Mouse (Mus musculus): Measurements from ENCODE around the gene Sephs1. TPM values are rescaled to one million over a fixed set of nuclear protein-coding genes. Genes with fewer than 3 reads are reported as not detected.
A peak's percentile ranks its signal among the peaks of the same experiment; 100 is the strongest.
"Not testable (repeated sequence)": the region's sequence is repeated elsewhere in the genome, so short reads cannot be mapped to it uniquely, and the experiment has no call there.

Gene Sephs1
- total RNA-seq, 2 experiments from 2014 or later: 21.8 to 21.9 TPM

DNA sequence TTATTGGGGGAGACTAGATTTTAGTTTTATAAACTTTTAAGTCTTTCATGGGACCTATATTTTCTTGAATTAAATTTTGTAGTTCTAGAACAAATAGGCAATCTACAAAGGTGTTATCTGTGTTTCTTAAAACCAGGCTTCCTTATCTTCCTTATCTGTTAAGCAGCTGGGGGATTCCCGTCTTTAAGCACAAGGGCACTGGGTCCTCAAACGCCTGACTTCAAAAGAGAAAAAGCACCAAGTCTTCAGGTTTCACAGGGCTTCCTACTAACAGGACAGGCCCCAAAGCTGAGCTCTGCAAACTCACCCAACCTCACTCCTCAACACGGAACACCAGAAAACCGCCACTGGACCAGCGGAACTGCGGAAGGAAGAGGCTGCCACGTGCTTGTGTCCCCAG is 26.6 kb downstream of the Sephs1 start:
- DNase-seq: no peak

DNA sequence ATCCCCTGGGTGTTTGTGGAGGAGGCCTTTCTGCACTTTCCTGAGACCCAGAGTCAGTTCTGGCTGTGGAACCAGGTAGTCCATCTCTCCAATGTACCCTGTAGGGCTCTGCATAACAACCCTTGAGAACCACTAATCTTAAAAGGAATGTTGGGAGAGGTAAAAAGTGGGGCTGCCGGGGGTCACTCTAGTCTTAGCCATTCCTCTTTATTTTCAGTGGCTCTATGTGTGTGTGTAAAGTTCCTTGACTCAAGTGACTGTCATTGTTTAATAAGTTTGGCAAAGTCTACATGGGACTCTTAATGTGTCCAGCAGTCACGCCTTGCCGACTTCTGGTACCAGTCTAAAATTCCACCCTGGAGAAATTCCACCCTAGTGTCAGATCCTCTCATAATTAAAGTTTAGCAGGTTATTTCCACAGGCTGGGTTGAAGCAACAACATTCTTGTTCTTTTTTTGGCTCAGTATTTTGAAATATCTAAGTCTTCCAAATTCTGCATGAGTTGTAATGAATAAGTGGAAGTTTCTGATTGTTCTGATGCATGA is 27.5 kb downstream of the Sephs1 start:
- no peak for DNase-seq

DNA sequence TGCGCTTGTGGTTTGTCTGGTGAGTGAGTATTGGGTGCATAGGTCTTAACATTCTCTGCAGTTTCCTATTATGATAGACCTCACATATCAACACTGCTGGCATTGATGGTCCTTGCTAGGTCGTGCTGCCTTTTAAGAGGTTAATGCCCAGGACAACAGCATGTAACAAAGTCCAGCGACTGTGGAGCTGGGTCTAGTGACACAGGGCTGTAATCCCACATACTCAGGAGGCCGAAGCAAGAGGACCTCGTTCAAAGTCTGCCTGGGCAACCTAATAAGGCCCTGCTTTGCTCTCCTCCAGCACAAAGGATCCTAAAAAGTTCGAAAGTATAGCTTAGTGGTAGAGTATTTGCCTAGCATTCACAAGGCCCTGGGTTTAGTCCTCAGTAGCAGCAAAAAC is 28.5 kb downstream of the Sephs1 start:
- DNase-seq: no peak

DNA sequence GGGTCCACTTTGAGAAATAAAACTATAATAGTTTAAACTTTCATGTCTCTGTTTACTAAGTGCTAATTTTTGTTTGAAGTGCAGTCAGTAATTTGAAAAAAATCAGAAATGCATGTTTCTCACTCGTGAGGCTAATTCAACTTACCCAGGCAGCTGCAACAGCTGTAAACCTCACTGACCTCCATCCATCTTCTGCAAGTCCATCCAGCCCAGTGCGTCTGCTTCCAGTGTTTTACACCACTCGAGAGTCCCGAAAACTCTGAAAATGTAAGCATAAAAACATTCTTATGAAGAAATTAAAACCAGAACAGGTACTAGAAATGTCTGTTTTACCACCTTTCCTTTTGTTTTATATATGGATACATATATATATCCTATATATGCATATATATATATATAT is 29.2 kb downstream of the Sephs1 start:
- DNase-seq: no peak

DNA sequence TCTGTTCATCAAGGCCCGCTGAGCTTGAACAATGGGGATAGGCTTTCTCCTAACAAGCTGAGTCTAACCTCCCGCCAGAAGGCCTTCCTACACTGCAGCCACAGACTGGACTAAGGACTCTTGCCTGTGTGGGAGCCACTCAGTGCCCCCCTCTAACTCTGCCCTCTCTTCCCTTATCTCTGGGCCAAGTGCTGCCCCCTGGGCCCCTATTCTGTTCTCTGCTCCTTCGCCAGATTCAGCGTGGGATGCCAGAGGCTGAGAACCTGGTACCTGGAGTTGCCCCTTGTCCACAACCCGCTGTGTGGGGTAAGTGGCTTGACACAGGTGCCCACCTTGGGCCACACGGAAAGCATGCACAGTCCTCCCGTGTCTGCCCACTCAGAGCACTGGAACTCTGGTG is 32.6 kb downstream of the Sephs1 start:
- DNase-seq: no peak

DNA sequence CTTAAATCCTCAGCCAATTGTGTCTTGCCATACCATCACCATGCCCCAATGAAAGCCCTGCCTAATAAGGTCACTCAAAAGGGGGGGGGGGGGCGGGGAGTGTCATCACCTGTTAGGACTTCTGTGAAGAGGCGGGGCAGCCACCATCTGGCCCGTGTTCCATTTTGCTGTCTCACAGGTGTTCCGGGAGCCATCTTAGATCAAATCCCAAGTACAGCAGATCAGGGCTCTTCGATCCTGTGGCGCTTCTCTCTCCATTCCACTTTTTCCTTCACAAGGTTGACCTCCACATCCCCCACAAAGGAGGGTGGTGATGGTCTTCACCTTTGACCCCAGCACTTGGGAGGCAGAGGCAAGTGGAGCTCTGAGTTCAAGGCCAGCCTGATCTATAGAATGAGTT is 34.7 kb downstream of the Sephs1 start:
- no peak for DNase-seq

DNA sequence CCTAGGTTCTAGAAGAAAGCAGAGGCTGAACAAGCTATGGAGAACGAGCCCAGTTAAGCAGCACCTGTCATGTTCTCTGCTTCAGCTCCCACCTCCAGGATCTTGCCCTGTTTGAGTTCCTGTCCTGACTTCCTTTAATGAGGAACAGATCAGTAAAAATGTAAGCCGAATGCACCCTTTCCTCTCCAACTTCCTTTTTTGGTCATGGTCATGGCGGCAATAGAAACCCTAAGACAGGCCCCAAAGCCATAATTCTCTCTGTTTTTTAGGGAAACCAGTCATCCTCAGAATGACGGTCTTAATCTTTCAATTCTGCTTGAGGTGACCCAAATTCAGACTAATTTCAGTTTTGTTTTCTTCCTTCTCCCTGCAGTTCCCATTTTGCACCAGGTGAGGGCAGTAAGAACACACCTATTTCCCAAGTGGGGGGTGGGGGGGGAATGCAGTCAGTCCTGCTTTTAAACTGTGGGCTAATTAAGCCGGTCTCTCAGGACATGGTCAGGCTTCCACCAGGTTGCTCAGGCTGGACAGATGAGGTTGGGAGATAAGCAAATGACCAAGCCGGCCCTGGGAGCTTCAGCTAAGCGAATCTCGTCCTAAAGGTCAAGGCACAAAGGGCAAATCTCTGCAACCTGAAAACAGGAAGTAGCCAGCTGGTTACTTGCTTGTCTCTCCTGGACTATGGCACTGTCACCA is 36.1 kb downstream of the Sephs1 start:
- peak; percentile 20 to 41 for DNase-seq

DNA sequence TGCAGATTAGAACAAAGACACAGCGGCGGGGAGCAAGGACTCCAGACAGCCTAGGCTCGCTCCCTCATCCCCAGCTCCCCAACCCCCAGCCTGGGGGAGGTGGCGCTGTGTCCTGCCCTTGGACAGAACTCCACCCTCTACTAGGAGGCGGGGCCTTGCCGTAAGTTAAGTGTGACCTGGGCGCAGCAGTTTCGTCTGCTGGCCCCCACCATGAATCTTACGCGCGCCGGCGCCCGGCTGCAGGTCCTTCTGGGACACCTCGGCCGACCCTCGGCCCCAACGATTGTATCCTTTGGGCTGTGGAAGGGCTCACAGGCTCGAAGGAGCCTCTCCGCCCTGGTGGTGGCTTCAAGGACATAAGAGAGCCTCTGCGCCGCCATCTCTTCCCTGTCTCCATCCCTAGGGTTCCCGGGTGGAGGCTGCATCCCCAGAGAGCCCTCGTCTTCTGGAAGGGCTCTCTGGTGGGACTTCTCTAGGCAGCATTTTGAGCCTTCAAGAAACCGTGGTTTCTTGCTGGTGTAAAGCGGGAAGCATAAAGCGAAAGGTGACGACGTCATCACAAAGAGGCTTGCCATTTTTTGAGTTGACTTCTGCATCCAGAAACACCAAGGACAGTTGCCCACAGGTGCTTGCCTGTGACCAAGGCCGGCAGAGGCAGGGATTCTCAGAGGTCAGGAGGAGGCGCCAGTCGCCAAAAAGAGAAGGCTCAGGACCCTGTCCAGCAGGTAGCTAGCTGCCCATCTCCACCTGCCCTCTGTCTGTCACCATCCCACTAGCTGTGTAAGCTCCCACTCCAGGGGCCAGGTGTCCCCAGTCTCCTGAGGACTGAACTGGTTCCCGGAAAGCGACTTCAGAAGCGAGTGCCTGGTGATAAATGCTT is 37.7 kb downstream of the Sephs1 start, which contains the start of gene Phyh:
Gene Phyh, plus strand, starts transcription at position 160 of the 880 bp plus-strand sequence.
- DNase-seq: peak; percentile 79 to 80

DNA sequence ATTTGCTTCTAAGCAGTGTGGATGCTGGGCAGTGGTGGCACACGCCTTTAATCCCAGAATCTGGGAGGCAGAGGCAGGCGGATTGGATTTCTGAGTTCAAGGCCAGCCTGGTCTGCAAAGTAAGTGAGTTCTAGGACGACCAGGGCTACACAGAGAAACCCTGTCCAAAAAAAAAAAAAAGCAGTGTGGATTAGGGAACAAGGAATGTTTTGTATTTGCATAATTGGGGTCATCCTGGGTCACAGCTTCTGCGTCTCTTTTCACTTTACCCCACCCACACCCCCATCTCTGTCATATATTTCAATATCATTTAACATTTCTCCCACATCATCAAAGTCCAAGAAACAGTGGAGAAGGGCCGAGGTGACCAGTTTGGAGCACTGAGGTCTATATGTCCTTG is 39.7 kb downstream of the Sephs1 start:
- no peak for DNase-seq

DNA sequence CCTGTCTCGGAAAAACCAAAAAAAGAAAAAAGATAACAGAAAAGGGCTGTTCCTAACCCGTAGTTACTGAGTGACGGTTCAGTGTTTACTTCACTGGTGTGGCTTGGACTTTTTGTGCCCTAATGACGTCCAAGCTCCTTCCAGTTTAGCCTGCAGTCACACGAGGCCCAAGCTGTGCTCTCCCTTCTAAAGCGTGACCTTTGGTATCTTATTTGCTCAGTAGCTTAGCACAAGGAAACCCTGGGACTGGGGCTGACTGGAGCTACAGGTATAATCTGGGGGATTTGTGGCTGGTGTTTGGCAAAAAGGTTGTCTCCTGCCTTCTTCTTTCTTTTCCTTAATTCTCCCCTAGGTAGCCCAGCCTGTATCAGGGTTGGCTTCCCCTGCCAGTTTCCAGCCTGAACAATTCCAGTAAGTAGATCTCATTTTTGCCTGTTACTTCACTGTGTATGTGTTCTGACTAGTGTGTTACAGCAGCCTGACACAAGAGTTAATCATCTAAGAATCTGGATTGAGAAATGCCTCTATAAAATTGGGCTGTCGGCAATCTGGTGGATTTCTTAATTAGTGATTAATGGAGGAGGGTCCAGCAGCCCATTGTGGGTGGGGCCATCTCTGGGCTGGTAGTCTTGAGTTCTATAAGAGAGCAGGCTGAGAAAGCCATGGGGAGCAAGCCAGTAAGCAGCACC is 41.3 kb downstream of the Sephs1 start:
- DNase-seq: no peak

DNA sequence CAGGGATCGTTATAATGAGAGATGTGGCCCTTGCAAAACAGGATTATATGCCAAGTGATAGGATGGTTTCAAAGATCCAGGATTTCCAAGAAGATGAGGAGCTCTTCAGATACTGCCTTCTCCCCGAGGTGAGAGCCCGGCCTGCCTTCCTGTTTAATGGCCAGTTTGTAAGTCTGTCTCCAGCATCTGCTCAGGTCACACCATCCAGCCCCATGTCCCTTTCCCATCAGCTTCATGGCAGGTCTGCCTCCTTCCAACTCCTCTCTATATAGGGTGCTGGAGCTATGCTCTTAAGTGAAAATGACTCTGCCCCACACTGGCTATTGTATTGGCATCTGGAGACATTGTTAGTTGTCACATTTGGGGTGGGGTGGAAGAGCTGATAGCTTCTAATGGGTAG is 46.0 kb downstream of the Sephs1 start:
- no peak for DNase-seq

DNA sequence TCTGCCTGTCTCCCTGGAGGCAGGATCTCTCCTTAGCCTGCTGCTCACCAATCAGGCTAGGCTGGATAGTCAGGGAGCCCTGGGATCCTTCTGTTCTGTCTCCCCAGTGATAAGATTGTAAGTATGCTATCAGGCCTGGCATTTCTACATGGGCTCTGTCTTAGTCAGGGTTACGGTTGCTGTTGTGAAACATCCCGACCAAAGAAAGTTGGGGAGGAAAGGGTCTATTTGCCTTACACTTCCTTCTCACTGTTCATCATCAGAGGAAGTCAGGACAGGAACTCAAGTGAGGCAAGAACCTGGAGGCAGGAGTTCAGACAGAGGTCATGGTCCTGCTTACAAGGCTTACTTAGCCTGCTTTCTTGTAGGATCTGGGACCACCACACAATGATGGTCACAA is 47.9 kb downstream of the Sephs1 start:
- DNase-seq: no peak

DNA sequence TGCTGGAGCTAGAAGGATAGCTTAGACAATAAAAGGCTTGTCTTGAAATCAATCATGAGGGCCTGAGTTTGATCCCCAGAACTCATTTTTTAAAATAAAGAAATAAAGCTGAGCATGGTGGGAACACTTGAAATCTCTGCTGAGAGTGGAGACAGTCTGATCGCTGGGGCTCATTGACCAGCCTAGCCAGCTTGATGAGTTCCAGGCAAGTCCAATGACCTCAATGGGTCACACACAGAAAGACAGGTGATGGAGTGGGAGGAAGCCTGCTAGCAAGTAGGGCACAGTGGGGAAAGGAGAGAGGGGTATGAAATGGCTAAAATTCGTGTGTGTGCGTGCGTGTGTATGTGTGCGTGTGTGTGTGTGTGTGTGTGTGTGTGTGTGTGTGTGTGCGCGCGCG is 53.2 kb downstream of the Sephs1 start:
- DNase-seq: no peak

DNA sequence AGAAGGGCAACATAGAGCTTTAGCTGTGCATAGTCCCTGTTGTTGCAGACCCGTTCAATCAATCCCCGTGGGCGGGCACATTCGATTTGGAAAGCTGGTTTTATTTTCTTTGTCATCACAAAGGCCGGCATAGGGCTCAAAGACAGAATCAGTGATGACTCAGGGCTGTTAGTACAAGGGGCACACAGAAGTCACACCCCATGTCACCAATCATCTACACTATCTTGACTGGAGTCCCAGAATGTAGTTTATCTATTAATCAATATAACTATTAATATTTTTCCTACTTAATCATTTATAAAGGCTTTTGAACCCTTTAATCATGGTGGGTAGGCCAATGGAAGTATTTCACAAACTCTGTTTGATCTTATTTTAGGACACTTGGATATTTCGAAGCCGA is 56.6 kb downstream of the Sephs1 start:
- no peak for DNase-seq

DNA sequence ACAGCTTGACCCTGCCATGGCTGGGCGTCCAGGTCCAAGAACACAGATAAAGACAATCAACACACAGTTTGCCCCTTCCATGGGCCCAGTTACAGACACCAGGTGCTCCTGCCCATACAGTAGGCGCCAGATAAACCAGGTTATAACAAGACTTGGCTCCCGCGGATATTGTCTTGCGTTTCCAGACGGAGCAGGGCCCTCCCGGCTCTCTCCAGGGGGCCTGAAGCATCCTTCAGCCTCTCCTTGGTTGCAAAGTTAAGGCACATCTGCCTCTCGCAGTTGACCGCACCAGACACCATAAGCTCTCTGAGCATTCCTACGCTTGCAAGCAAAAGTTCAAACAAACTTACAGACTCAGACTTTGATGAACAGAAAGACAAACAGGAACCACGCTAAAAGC is 59.5 kb downstream of the Sephs1 start:
- no peak for DNase-seq

DNA sequence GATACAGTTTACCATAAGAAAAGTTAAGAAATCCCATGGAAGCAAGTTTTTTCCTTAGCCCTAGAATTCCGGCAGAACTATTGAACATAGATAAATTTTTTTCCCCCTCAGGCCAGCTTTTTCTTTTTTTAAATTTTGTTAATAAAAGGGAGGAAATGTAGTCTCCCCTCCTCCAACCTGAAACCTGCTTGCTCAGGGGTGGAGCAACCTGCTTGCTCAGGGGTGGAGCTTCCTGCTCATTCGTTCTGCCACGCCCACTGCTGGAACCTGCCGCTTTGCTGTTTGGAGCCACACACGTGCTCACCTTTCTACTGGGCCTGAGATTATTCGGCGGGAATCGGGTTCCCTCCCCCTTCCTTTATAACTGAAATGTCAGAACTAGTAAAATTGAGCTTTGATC is 68.3 kb downstream of the Sephs1 start:
- DNase-seq: not testable (repeated sequence)

DNA sequence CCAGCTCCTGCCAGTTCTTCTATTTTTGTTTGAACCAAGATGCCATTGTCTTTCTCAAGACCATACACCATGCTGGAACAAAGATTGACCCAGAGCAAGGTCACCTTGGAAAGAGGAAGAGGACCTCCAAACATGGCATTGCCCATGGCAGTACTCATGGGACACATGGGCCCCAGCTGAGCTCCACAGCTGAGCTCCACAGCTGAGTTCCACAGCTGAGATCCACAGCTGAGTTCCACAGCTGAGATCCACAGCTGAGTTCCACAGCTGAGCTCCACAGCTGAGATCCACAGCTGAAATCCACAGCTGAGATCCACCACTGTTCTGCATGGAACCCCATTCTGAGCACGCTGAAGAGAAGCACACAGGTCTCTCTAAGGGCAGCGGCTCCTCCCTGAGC is 69.6 kb downstream of the Sephs1 start:
- DNase-seq: no peak

DNA sequence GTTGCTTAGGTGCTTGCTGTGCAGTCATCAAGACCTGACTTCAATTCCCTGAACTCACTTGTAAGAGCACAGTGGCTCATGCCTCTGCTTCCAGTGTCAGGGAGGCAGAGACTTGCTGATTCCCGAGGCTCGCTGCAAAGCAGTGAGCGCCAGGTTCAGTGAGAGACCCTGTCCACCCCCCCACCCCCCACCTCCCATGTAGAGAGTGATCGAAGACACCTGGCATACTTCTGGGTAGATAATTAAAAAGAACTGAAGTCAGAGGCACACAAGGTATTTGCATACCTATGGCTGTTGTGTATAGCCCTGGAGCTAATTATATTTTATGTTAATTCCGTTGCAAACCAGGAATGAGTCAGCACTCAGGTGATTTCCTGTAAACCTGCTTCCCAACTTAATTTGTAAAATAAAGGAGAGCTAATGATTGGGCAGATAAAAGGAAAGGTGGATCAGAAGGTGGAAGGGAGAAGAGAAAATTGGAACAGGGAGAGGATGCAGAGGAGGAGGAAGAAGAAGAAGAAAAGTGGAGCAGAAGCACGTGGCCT is 72.9 kb downstream of the Sephs1 start:
- DNase-seq: no peak

DNA sequence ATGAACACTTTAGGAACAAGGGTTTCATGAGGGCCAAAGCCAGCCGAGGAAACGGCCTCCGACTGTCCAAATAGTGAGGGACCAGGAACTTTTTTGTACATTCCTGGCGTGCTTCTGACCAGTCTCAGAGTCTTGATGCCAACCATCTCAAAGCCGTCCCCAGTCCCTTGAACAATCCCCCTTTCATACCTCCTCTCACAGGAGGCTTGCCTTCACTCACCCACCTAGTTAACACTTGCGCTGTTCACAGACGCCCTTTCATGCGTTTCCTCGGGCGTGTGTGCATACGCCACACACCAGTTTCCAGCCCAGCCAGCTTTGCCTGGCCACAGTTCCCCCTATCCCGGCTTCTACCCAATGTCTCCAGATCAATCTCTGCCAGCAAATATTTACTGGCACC is 76.7 kb downstream of the Sephs1 start:
- no peak for DNase-seq
